ENCODE assay signal across 19 mouse cellular contexts in genomic region chr12:53125286-53125685, GRCm38 (mm10).
DNase-seq lines count a peak whose midpoint lies in the region; ATAC-seq lines count a peak whose summit lies in the region.
"Had no signal": no experiment of that assay in that cellular context is flagged by ENCODE, and none has a peak within 500 bp of the region (broad histone marks: within the 10 kb centered on the region; RNA-seq: fewer than 3 reads in every experiment).

No protein-coding gene starts in this region.

- no peak overlapping the region for H3K27ac ChIP-seq in embryonic facial prominence, embryonic 14.5 days (replicated peaks; ENCODE audit: low read depth, low read length)
- H3K27ac ChIP-seq in embryonic facial prominence, embryonic 10.5 days (replicated peaks): no peak overlapping the region
- H3K27ac ChIP-seq in midbrain, embryonic 12.5 days (replicated peaks): 0 out of 2 replicates have a peak overlapping the region, but pooled peaks have one; percentile 52
- no peak overlapping the region for H3K27ac ChIP-seq in midbrain, embryonic 10.5 days (replicated peaks)
- H3K27ac ChIP-seq in hindbrain, embryonic 16.5 days (ENCODE audit: low read depth, low read length): peak overlapping the region; percentile 74
- H3K27ac ChIP-seq: heart, embryonic 10.5 days; liver, embryonic 14.5 days had no signal

- H3K36me3 ChIP-seq in embryonic facial prominence, embryonic 14.5 days (ENCODE audit: control insufficient read depth, insufficient read depth, low read length): no peaks in the 10 kb centered on the region
- no peaks in the 10 kb centered on the region for H3K36me3 ChIP-seq in embryonic facial prominence, embryonic 10.5 days (replicated peaks)
- H3K36me3 ChIP-seq in midbrain, embryonic 12.5 days: no peaks in the 10 kb centered on the region
- H3K36me3 ChIP-seq in midbrain, embryonic 10.5 days: peaks cover 3% of the 10 kb centered on the region; the same call in 1 of the 2 replicates
- peaks cover 3% of the 10 kb centered on the region; the same call in 1 of the 2 replicates for H3K36me3 ChIP-seq in hindbrain, embryonic 16.5 days (ENCODE audit: control insufficient read depth, insufficient read depth, low read length)
- H3K36me3 ChIP-seq: heart, embryonic 10.5 days had no signal

- peak; percentile 20 for DNase-seq in embryonic facial prominence, embryonic 14.5 days (ENCODE audit: low spot score)
- DNase-seq in embryonic facial prominence, embryonic 10.5 days (ENCODE audit: low spot score): no peak
- no peak for DNase-seq in midbrain, embryonic 10.5 days (ENCODE audit: low spot score)
- DNase-seq in frontal cortex, adult 2 months (ENCODE audit: extremely low spot score in 1 of 2, low spot score in 1 of 2): no peak
- no peak for DNase-seq in thymus, postnatal 36 days
- no peak for DNase-seq in left cerebral cortex, adult 9 months (ENCODE audit: low spot score in 2 of 2)
- DNase-seq: adrenal gland, postnatal 14 days; cerebellum, adult 9-11 months; embryo, embryonic 11 days; gastrocnemius, postnatal 14 days; kidney, adult 2 months; kidney, postnatal 25 days; layer of hippocampus, adult 9-11 months; right cerebral cortex, postnatal 4 days had no signal

- 0 out of 2 replicates have a peak, but pooled peaks cover 8% of the 10 kb centered on the region for H3K4me1 ChIP-seq in embryonic facial prominence, embryonic 14.5 days (ENCODE audit: control insufficient read depth, insufficient read depth, low read length)
- peaks cover 4% of the 10 kb centered on the region; the same call in 1 of the 2 replicates for H3K4me1 ChIP-seq in embryonic facial prominence, embryonic 10.5 days
- peaks cover 20% of the 10 kb centered on the region for H3K4me1 ChIP-seq in midbrain, embryonic 12.5 days
- H3K4me1 ChIP-seq in midbrain, embryonic 10.5 days: peaks cover 12% of the 10 kb centered on the region
- peaks cover 20% of the 10 kb centered on the region for H3K4me1 ChIP-seq in hindbrain, embryonic 16.5 days (ENCODE audit: control insufficient read depth, insufficient read depth, low read depth, low read length)
- H3K4me1 ChIP-seq: heart, embryonic 10.5 days had no signal

- H3K4me2 ChIP-seq in embryonic facial prominence, embryonic 14.5 days (ENCODE audit: low read depth, low read length): no peak overlapping the region
- H3K4me2 ChIP-seq in midbrain, embryonic 12.5 days (replicated peaks): no peak overlapping the region
- H3K4me2 ChIP-seq in hindbrain, embryonic 16.5 days (ENCODE audit: low read length): no peak overlapping the region

- H3K27me3 ChIP-seq in embryonic facial prominence, embryonic 14.5 days (replicated peaks; ENCODE audit: control insufficient read depth, insufficient read depth, low read length): no peaks in the 10 kb centered on the region
- no peaks in the 10 kb centered on the region for H3K27me3 ChIP-seq in embryonic facial prominence, embryonic 10.5 days (replicated peaks; ENCODE audit: low read depth, poor library complexity, severe bottlenecking)
- H3K27me3 ChIP-seq in midbrain, embryonic 12.5 days: no peaks in the 10 kb centered on the region
- no peaks in the 10 kb centered on the region for H3K27me3 ChIP-seq in midbrain, embryonic 10.5 days (ENCODE audit: low read depth, poor library complexity, severe bottlenecking)
- no peaks in the 10 kb centered on the region for H3K27me3 ChIP-seq in hindbrain, embryonic 16.5 days (replicated peaks; ENCODE audit: control insufficient read depth, insufficient read depth, low read length)

- no peak for ATAC-seq in embryonic facial prominence, embryonic 14.5 days (ENCODE audit: low read depth)
- no peak for ATAC-seq in midbrain, embryonic 12.5 days (ENCODE audit: low FRiP score, low read depth)
- ATAC-seq in hindbrain, embryonic 16.5 days: peak; percentile 46; the same call in 1 of the 2 replicates
- ATAC-seq: lung, postnatal 0 days had no signal

- WGBS in embryonic facial prominence, embryonic 14.5 days: 62% methylated on average over 4 of the region's 4 CpGs
- WGBS in embryonic facial prominence, embryonic 10.5 days: 80% methylated on average over 4 of the region's 4 CpGs
- 83% methylated on average over 4 of the region's 4 CpGs for WGBS in midbrain, embryonic 12.5 days
- 78% methylated on average over 4 of the region's 4 CpGs for WGBS in midbrain, embryonic 10.5 days
- 55% methylated on average over 4 of the region's 4 CpGs for WGBS in hindbrain, embryonic 16.5 days

- H3K4me3 ChIP-seq in embryonic facial prominence, embryonic 14.5 days (ENCODE audit: low read depth, low read length): no peak overlapping the region
- H3K4me3 ChIP-seq in embryonic facial prominence, embryonic 10.5 days: no peak overlapping the region
- no peak overlapping the region for H3K4me3 ChIP-seq in midbrain, embryonic 12.5 days
- no peak overlapping the region for H3K4me3 ChIP-seq in midbrain, embryonic 10.5 days
- H3K4me3 ChIP-seq in hindbrain, embryonic 16.5 days (ENCODE audit: low read length): no peak overlapping the region
- H3K4me3 ChIP-seq: heart, embryonic 10.5 days had no signal

- no peak overlapping the region for H3K9ac ChIP-seq in embryonic facial prominence, embryonic 14.5 days (ENCODE audit: low read depth, low read length)
- H3K9ac ChIP-seq in midbrain, embryonic 12.5 days (replicated peaks): no peak overlapping the region
- no peak overlapping the region for H3K9ac ChIP-seq in hindbrain, embryonic 16.5 days (ENCODE audit: low read depth, low read length)
- H3K9ac ChIP-seq: liver, embryonic 14.5 days had no signal

- peaks cover 3% of the 10 kb centered on the region; the same call in 1 of the 2 replicates for H3K9me3 ChIP-seq in embryonic facial prominence, embryonic 14.5 days (ENCODE audit: control insufficient read depth, low read length)
- H3K9me3 ChIP-seq in embryonic facial prominence, embryonic 10.5 days: 0 out of 2 replicates have a peak, but pooled peaks cover 2% of the 10 kb centered on the region
- H3K9me3 ChIP-seq in midbrain, embryonic 12.5 days: 0 out of 2 replicates have a peak, but pooled peaks cover 3% of the 10 kb centered on the region
- H3K9me3 ChIP-seq in midbrain, embryonic 10.5 days (replicated peaks): 0 out of 2 replicates have a peak, but pooled peaks cover 7% of the 10 kb centered on the region
- no peaks in the 10 kb centered on the region for H3K9me3 ChIP-seq in hindbrain, embryonic 16.5 days (ENCODE audit: control insufficient read depth, low read length)
- H3K9me3 ChIP-seq: heart, embryonic 10.5 days had no signal

Comparison
In these comparisons a context has a peak if more than half of its experiments do, and no peak if none do; other contexts are left out.
1. H3K27ac ChIP-seq: peak in midbrain, embryonic 12.5 days (single experiment) and hindbrain, embryonic 16.5 days (single experiment); none in embryonic facial prominence, embryonic 14.5 days (single experiment), embryonic facial prominence, embryonic 10.5 days (single experiment) and midbrain, embryonic 10.5 days (single experiment).